Mouse (Mus musculus): ENCODE results near the gene Adat2.

DNA sequence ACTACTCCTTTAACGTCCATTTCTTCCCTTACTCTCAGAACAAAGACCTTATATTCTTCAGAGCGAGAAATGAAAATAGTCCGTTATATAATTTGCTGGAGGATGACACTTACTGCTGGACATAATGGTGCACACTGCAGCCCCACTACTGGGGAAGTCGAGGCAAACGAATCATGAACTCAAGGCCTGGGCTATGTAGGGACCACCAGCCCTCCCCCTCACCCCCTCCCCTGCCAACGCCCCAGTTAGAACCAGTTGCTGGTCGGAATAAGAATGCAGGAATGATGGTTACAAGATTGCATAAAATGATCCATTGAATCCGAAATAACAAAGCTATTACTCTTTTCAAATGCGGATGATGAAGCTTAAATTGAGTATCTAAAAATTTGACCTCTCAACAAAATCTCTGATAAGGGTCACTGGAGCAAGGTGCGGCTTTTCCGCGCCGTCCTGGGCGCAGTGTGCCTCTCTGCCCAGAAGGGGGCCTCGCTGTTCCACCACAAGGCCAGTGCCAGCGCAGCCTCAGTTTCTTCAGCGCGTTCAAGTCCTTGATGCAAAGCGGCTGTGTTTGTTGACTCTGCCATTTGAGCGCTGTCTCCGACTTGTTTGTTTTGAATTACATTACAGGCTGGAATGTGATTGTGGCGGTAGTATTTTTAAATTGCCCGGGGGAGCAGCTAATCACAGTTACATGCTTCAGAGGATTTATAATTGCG lies 11.8 kb downstream of the Adat2 start:
- TF ChIP-seq TCF12 (IDR thresholded peaks at IDR 0.05; ENCODE audit: low read depth, low read length) (no peak), HCFC1 (IDR thresholded peaks at IDR 0.05; ENCODE audit: low read depth, low read length) (no peak), E2F4 (IDR thresholded peaks at IDR 0.05; ENCODE audit: insufficient replicate concordance, low read depth, low read length) (no peak), EP300 (IDR thresholded peaks at IDR 0.05; ENCODE audit: low read length) (no peak), ZKSCAN1 (IDR thresholded peaks at IDR 0.05; ENCODE audit: borderline replicate concordance, low read depth, low read length) (no peak), TBP (conservative IDR thresholded peaks at IDR 0.05; ENCODE audit: low read depth, low read length) (no peak), MYC (IDR thresholded peaks at IDR 0.05; ENCODE audit: low read depth, low read length) (no peak), POLR2A (IDR thresholded peaks at IDR 0.05; ENCODE audit: low read depth, low read length) (no peak), CTCF (conservative IDR thresholded peaks at IDR 0.05 in 1 of 2, IDR thresholded peaks at IDR 0.05 in 1 of 2; ENCODE audit: low read depth in 2 of 2, low read length in 2 of 2) (peak; percentile 52 to 64), KAT2A (IDR thresholded peaks at IDR 0.05; ENCODE audit: insufficient replicate concordance, low read length) (no peak), ZMIZ1 (IDR thresholded peaks at IDR 0.05; ENCODE audit: low read depth, low read length) (no peak), ELF1 (IDR thresholded peaks at IDR 0.05; ENCODE audit: low read depth, low read length) (no peak)
